Mouse (Mus musculus) embryonic facial prominence, embryonic 10.5 days (tissue): Measurements from ENCODE around the gene Mbd4. TPM values are rescaled to one million over a fixed set of nuclear protein-coding genes. Genes with fewer than 3 reads are reported as not detected.
"Not testable (repeated sequence)": the region's sequence is repeated elsewhere in the genome, so short reads cannot be mapped to it uniquely, and the experiment has no call there.

Experiments
- DNase-seq: peaks from one replicate; pipeline ENCODE4 v3.0.0-alpha.2; 2017; ENCODE audit warnings: low spot score
- H3K27ac ChIP-seq: fragments of 300-500 bp; sonication (generic); replicated peaks from 2 replicates; pipeline ENCODE4 v1.5.1; 2016; ENCODE audit warnings: mild to moderate bottlenecking
- H3K27me3 ChIP-seq: fragments of 300-500 bp; sonication (generic); replicated peaks from 2 replicates; pipeline ENCODE4 v1.6.1; 2016; ENCODE audit warnings: low read depth, mild to moderate bottlenecking; ENCODE audit not compliant: poor library complexity, severe bottlenecking
- H3K36me3 ChIP-seq: fragments of 300-500 bp; sonication (generic); replicated peaks from 2 replicates; pipeline ENCODE4 v1.6.1; 2016; ENCODE audit warnings: mild to moderate bottlenecking, moderate library complexity
- H3K4me1 ChIP-seq: fragments of 300-500 bp; sonication (generic); 2 replicates; pipeline ENCODE4 v1.6.1; 2016
- H3K4me3 ChIP-seq: fragments of 300-500 bp; sonication (generic); 2 replicates; pipeline ENCODE4 v1.5.1; 2016; ENCODE audit warnings: mild to moderate bottlenecking, moderate library complexity
- H3K9me3 ChIP-seq: fragments of 300-500 bp; sonication (generic); 2 replicates; pipeline ENCODE4 v1.6.1; 2016; ENCODE audit warnings: mild to moderate bottlenecking
- WGBS: fragments of 180-500 bp; shearing (Covaris S2); methylation state at CpG from one replicate; pipeline ENCODE4 v1.1.7; 2016; 5-methylcytosine and 5-hydroxymethylcytosine counted together
- polyA plus RNA-seq: library from polyadenylated mRNA; unstranded; fragments of >200 nt; fragmentation: Nextera tagmentation; extraction: Ambion mirVana; gene quantifications from 2 replicates; pipeline ENCODE4 v1.2.1, GENCODE M21; 2016

Gene Mbd4
- polyA plus RNA-seq, 1 experiment from 2014 or later: 33.2 TPM

DNA sequence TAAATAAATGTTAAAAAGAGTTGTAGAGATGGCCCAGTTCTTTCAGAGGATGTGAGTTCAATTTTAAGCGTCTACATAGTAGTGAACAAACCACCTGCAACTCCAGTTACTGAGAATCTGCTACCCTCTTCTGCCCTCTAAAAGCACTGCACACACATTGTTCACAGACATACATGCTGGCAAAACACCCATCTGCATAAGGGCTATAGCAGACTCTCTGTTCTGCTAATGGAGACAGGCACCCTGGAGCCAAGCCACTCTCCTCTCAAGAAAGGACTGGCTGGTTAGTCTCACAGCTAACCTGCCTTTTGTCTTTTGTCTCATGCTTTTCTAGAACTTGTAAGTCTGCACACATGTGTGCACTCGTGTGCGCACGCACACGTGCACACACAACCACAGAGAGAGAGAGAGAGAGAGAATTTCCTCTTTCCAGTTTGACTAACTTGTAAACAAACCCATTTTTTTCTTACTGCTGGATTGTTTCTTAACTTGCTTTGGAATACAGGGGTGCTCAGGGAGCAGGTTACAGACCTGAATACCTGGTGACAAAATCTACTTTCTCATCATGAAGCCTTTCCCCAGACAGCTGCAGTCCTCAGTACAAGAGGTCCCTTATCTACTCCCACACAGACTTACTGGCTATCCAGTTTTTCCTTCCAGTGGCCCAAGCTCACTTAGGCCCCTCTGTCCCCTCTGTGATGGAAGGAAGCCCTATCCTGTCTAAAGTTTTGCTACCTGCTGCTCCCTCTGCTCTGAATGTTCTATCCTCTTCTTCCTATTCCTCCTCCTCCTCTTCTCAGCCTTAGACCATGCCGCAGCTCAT, 22.2 kb downstream of the Mbd4 start:
- H3K4me1 ChIP-seq: no peaks in the 10 kb centered on the region
- H3K27me3 ChIP-seq: no peaks in the 10 kb centered on the region
- 86% methylated on average over 6 of the region's 6 CpGs for WGBS
- no peak for DNase-seq
- no peak overlapping the region for H3K27ac ChIP-seq
- no peaks in the 10 kb centered on the region for H3K9me3 ChIP-seq
- H3K36me3 ChIP-seq: peaks cover 17% of the 10 kb centered on the region
- no peak overlapping the region for H3K4me3 ChIP-seq

DNA sequence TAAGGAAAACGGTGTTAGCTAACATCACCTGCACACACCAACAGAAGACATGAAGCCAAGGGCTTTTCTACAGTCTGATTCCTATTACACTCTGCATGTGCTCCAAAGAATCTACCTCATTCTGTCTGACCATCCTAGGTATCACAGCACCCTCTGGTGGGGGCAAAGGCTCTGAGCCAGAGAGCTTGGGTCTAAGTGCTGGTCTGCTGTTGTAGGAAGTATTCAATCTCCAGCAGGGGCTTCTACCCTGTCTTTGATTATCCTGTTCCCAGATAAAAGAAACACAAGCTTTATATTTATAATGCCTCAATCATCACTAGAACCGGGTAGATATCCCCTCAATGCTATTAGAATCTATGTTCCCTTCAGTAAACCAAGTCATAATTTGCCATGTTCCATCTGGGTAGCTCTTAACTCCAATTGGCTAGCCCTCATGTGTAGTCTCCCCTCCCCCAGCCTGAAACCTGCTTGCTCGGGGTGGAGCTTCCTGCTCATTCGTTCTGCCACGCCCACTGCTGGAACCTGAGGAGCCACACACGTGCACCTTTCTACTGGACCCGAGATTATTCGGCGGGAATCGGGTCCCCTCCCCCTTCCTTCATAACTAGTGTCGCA, 29.2 kb downstream of the Mbd4 start:
- not testable (repeated sequence) for H3K9me3 ChIP-seq, H3K36me3 ChIP-seq, H3K27me3 ChIP-seq, H3K4me1 ChIP-seq
- Histone ChIP-seq H3K4me3 (peak overlapping the region; percentile 41), H3K27ac (peak overlapping the region; percentile 74)
- peak; percentile 89 for DNase-seq
- 4% methylated on average over 5 of the region's 11 CpGs for WGBS

DNA sequence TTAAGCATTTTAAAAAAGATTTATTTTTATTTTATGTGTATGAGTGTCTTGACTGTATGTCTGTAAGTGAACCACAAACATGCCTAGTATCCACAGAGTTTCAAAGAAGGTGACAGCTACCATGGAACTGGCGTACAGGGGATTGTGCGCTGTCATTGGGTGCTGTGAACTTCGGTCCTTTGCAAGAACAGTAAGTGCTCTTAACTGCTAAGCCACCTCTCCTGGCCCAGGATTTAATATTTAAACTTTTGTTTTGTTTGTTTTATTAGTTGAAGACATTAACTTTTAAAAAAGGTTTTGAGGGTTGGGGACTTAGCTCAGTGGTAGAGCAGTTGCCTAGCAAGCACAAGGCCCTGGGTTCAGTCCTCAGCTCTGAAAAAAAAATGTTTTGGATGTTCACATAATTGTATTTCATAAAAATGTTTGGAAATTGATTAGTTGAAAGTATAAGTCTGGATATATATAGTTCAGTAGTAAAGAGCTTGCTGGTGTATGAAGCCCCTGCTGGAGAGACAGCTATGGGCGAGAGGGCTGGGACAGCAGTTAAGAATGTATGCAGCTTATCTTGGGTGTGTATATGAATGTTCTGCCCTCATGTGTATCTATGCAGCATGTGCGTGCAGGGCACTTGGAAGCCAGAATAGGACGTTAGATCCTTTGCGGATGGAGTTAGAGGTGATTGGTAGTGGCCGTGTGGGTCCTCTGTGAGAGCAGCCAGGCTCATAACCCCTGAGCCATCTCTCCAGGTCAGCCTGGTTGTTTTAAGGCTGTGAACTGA, 31.8 kb downstream of the Mbd4 start:
- no peaks in the 10 kb centered on the region for H3K27me3 ChIP-seq
- DNase-seq: no peak
- no peak overlapping the region for H3K27ac ChIP-seq
- H3K9me3 ChIP-seq: no peaks in the 10 kb centered on the region
- 85% methylated on average over 8 of the region's 8 CpGs for WGBS
- H3K36me3 ChIP-seq: no peaks in the 10 kb centered on the region
- no peak overlapping the region for H3K4me3 ChIP-seq
- peaks cover 9% of the 10 kb centered on the region for H3K4me1 ChIP-seq

DNA sequence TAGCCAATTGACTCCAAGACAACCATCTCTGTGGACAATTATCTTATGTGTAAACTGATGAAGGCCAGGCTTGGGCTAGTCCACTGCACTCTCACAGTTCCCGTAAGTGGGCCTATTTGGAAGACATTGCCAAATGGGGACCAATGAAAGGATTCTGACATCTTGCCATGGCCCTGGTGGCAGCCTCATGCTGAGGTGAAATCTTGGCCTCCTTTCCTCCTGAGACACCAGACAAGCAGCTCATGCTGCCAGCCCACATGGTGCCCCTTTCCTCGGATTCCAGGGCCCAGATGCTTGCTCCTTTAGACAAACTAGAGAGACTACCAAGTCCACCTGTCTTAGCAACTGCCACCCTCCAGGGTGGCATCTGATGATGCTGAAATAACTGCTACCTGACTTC, 35.0 kb downstream of the Mbd4 start:
- Histone ChIP-seq H3K27ac (no peak overlapping the region), H3K4me3 (no peak overlapping the region), H3K4me1 (peaks cover 16% of the 10 kb centered on the region), H3K36me3 (no peaks in the 10 kb centered on the region), H3K27me3 (no peaks in the 10 kb centered on the region), H3K9me3 (no peaks in the 10 kb centered on the region)
- 72% methylated on average over 2 of the region's 2 CpGs for WGBS
- no peak for DNase-seq

DNA sequence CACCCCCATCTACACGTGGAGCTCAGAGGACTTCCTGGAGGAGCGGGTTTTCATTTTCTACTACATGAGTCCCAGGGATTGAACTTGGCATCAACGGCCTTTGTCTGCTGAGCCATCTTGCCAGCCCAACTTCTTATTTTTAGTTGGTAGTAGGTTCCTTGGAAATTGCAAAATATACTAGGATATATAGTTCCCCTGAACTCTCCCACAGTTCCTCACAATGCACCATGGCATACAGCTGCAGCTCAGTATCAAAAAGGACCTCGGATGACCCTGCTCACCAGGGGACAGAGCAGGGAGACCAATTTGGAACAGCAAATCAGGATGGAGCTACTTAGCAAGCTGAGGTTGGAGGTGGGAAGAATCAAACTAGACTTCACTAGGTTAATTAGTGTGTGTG, 38.1 kb downstream of the Mbd4 start:
- DNase-seq: no peak
- WGBS: 79% methylated on average over 4 of the region's 4 CpGs
- H3K36me3 ChIP-seq: no peaks in the 10 kb centered on the region

DNA sequence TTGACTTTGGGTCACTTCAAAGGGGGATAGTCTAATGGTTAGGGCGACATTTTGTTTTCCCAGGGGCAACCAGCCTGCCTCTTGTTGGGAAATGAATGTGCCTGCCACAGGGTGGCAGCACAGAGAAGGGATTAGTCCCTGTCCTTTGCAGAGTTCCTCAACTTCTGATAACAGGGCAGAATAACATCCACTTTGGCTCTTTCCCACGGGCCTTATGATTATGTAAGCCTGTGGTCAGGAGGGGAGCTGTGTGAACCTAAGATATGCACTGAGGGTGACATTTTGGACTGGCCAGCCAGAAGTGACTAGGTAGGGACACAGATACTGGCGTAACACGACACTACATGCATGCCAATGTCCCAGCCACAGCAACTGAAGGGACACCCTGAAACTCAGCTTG, 39.1 kb downstream of the Mbd4 start:
- DNase-seq: peak; percentile 62
- WGBS: 34% methylated on average over 4 of the region's 4 CpGs
- no peak overlapping the region for H3K4me3 ChIP-seq
- no peaks in the 10 kb centered on the region for H3K27me3 ChIP-seq
- H3K4me1 ChIP-seq: peaks cover 16% of the 10 kb centered on the region
- H3K9me3 ChIP-seq: no peaks in the 10 kb centered on the region
- H3K27ac ChIP-seq: no peak overlapping the region
- H3K36me3 ChIP-seq: no peaks in the 10 kb centered on the region

More for the DNA sequence above, 38.1 kb downstream of the Mbd4 start:
- H3K27me3 ChIP-seq: no peaks in the 10 kb centered on the region
- H3K27ac ChIP-seq: no peak overlapping the region
- peaks cover 16% of the 10 kb centered on the region for H3K4me1 ChIP-seq
- H3K9me3 ChIP-seq: no peaks in the 10 kb centered on the region
- H3K4me3 ChIP-seq: no peak overlapping the region

DNA sequence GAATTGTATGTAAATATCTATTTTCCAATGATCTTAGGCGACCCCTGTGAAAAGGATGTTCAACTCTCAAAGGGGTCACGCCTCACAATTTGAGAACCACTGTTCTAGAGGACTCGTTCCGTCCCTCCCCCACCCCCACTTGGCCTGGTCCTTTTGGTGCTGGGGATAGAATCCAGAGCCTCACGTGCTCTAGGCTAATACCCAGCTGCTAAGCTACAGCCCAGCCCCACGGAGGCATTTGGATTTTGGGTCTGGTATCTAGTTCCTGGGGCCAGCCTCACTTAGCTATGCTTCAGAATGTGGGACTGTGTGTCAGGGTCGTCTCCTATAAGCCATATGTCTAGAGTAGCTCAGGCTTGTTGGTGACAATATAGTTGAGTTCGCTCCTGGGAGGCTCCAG, 41.6 kb downstream of the Mbd4 start:
- H3K4me3 ChIP-seq: no peak overlapping the region
- DNase-seq: no peak
- peaks cover 13% of the 10 kb centered on the region for H3K36me3 ChIP-seq
- H3K27me3 ChIP-seq: no peaks in the 10 kb centered on the region
- peaks cover 25% of the 10 kb centered on the region for H3K4me1 ChIP-seq
- H3K27ac ChIP-seq: no peak overlapping the region
- no peaks in the 10 kb centered on the region for H3K9me3 ChIP-seq
- 78% methylated on average over 8 of the region's 8 CpGs for WGBS

DNA sequence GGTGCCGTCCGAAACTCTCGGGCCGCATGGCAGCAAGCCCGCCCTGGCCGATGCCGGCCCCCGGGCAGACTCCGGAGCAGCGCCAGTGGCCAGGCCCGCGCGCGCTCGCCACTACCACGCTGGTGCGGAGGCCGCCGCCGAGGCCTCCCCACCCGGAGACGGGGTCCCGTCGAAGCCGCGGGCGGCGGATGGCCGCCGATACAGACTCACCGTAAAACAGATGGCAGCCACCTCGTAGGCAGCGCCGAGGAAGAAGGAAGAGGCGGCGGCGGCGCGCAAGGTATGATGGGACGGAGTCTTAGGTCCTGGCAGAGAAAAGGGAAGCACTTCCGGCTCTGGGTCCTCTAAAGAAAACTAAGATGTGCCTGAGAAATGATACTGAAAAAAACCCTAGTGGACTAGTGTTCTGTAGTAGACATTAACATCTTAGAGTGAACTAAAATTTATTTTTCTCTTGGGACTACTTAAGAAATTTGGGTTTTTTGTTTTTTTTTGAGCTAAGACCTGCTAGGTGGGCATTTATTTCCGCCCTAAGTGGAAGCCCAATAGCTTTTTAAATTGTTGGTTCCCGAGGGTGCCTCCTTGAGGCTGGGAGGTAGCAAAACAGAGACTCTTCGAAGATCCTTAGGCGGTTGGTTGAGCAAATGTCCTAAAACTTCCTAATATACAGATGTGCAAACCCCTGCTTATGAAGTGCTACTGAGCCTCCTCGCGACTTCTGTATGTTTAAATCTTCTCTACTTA, 44.5 kb downstream of the Mbd4 start, which contains the start of gene Rpl32:
TSS of gene Rpl32 (minus strand) at position 260 of the 744 bp plus-strand sequence.
- no peaks in the 10 kb centered on the region for H3K9me3 ChIP-seq
- H3K36me3 ChIP-seq: peaks cover 43% of the 10 kb centered on the region
- H3K4me1 ChIP-seq: peaks cover 21% of the 10 kb centered on the region
- no peaks in the 10 kb centered on the region for H3K27me3 ChIP-seq
- H3K4me3 ChIP-seq: peak within 1 kb of the TSS; percentile 86
- peak within 1 kb of the TSS; percentile 100 for H3K27ac ChIP-seq
- DNase-seq: peak; percentile 87
- under 1% methylated on average over 47 of the region's 47 CpGs for WGBS

DNA sequence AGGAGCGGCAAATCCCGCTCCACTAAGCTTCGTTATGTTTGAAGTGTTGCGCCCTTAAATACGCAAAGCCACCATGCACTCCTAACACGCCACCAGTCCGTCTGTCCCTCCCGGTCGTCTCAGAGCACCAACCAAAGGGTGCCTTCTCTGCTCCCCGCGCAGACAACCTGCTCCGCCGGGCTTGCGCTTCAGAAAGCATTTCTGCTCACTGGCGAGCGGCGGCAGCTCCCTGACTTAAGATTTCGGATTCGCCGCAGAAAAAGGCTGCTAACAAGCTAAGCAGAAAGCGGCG, 45.0 kb downstream of the Mbd4 start:
- Histone ChIP-seq H3K4me3 (peak overlapping the region; percentile 86), H3K36me3 (peaks cover 48% of the 10 kb centered on the region), H3K9me3 (no peaks in the 10 kb centered on the region), H3K27me3 (no peaks in the 10 kb centered on the region), H3K4me1 (peaks cover 20% of the 10 kb centered on the region), H3K27ac (peak overlapping the region; percentile 100)
- DNase-seq: no peak
- WGBS: under 1% methylated on average over 22 of the region's 22 CpGs

DNA sequence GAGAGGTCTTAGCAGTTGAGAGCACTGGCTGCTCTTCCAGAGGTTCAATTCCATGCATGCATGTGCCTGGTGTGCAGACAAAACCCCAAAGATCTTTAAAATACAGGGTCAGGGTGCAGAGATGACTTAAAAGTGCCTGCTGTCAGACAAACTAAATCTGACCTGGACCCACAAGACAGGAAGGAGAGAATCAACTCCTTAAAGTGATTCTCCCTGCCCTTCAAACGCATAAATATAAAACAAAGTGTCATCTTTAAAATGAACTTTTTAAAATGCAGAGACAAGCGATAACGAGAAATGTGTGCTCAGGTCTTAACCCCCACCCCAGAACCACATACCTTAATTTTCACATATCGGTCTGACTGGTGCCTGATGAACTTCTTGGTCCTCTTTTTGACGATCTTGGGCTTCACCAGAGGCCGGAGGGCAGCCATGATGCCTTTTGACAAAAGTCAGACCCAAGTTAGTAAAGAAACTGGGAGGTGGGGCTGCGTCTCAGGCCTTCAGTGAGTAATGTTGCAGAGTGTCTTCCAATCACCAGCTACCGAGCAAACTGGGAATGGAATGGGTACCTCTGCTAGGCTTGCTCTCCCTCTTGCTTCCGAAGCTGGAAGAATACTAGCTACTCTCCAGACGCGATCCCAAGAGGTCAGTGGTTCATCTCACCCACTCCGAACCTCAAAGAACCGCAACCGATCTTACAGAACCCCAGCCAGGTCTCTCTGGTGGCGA, 45.5 kb downstream of the Mbd4 start:
- no peaks in the 10 kb centered on the region for H3K9me3 ChIP-seq
- WGBS: 4% methylated on average over 15 of the region's 15 CpGs
- peaks cover 20% of the 10 kb centered on the region for H3K4me1 ChIP-seq
- peak; percentile 27 for DNase-seq
- H3K27me3 ChIP-seq: no peaks in the 10 kb centered on the region
- H3K27ac ChIP-seq: peak overlapping the region; percentile 100
- peaks cover 53% of the 10 kb centered on the region for H3K36me3 ChIP-seq
- H3K4me3 ChIP-seq: peak overlapping the region; percentile 86

DNA sequence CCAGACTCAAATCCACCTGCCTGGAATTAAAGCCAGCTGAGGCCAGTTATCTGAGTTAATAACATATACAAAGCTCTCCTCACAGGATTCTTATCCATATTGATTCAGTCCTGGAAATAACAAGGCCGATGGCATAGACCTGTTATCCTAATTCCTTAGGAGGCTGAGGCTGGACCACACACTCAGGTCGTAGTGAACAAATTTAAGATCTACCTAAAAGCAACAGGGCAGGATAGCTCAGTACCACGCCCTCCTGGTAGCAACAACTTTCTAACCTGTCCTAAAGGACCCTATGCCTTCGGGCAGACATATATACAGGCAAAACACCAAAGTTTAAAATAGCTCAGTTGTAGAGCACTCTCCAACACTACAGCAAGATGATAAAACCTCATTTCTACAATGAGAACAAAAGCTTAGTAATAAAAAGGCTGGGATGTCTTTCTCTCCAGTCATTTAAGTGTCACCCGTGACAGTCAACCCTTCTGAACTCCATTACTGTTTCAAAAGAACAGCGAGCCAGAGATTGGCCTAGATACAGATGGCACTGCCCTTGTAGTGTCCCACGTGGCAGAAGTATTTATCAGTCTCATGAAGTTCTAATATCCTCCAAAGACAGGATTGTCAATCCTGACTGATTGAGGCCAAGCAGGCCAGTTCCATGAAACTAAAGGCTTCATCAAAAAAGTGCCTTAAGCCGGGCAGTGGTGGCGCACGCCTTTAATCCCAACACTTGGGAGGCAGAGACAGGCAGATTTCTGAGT, 48.6 kb downstream of the Mbd4 start:
- WGBS: 68% methylated on average over 10 of the region's 10 CpGs
- no peak for DNase-seq
- H3K4me1 ChIP-seq: peaks cover 20% of the 10 kb centered on the region
- no peaks in the 10 kb centered on the region for H3K9me3 ChIP-seq
- H3K27me3 ChIP-seq: no peaks in the 10 kb centered on the region
- peaks cover 83% of the 10 kb centered on the region for H3K36me3 ChIP-seq
- no peak overlapping the region for H3K4me3 ChIP-seq
- H3K27ac ChIP-seq: no peak overlapping the region
